8 mouse cellular contexts compared by ENCODE assay signal in genomic region chr14:46941896-46942812, GRCm38 (mm10). TPM values are rescaled to one million over a fixed set of nuclear protein-coding genes. Genes with fewer than 3 reads are reported as not detected.
DNase-seq lines count a peak whose midpoint lies in the region; ATAC-seq and TF ChIP-seq lines count a peak whose summit lies in the region.

No protein-coding gene starts in this region.

- WGBS in midbrain, embryonic 16.5 days = 54% methylated on average over 23 of the region's 23 CpGs

- H3K9me3 ChIP-seq in MEL (replicated peaks; ENCODE audit: insufficient read depth, low read length) = no peaks in the 10 kb centered on the region
- no peaks in the 10 kb centered on the region for H3K9me3 ChIP-seq in midbrain, embryonic 16.5 days (replicated peaks; ENCODE audit: control insufficient read depth, low read length, poor library complexity, severe bottlenecking)

- peak; percentile 87 for ATAC-seq in midbrain, embryonic 16.5 days
- no peak for ATAC-seq in erythroid progenitor cell, adult 5-6 weeks (replicated peaks; ENCODE audit: low FRiP score, poor library complexity, severe bottlenecking)

- no peak overlapping the region for H3K4me3 ChIP-seq in MEL (ENCODE audit: control insufficient read depth in 1 of 2, insufficient read depth in 1 of 2, low read depth in 2 of 2, low read length in 2 of 2)
- H3K4me3 ChIP-seq in midbrain, embryonic 16.5 days (ENCODE audit: low read depth, low read length) = no peak overlapping the region

- intact Hi-C loops in gastrocnemius, postnatal 36 days (cut with DNase I) = no loop called here
- intact Hi-C loops in left cerebral cortex, postnatal 10 days (cut with DNase I) = no loop called here

- TF ChIP-seq POLR2A in MEL (IDR thresholded peaks at IDR 0.05; ENCODE audit: control insufficient read depth in 1 of 2, insufficient read depth in 1 of 2, low read depth in 1 of 2, low read length in 2 of 2, poor library complexity in 1 of 2) = no peak

- no peak for TF ChIP-seq RAD21 in MEL (IDR thresholded peaks at IDR 0.05; ENCODE audit: low read depth, low read length)

- no peak overlapping the region for H3K27ac ChIP-seq in MEL (ENCODE audit: control insufficient read depth, low read depth, low read length)
- H3K27ac ChIP-seq in midbrain, embryonic 16.5 days (ENCODE audit: low read length) = peak overlapping the region; percentile 57; the same call in 1 of the 2 replicates

- H3K4me2 ChIP-seq in midbrain, embryonic 16.5 days (ENCODE audit: low read length) = peak overlapping the region; percentile 39

- no peaks in the 10 kb centered on the region for H3K27me3 ChIP-seq in MEL (ENCODE audit: control insufficient read depth in 1 of 2, insufficient read depth in 2 of 2, low read length in 2 of 2)
- H3K27me3 ChIP-seq in midbrain, embryonic 16.5 days (ENCODE audit: control insufficient read depth, insufficient read depth, low read depth, low read length) = no peaks in the 10 kb centered on the region

- peak in 1 of 3 experiments; percentile 11; a peak in 1 of 6 replicates for TF ChIP-seq CTCF in MEL (IDR thresholded peaks at IDR 0.05 in 2 of 3, conservative IDR thresholded peaks at IDR 0.05 in 1 of 3; ENCODE audit: control insufficient read depth in 1 of 3, insufficient read depth in 1 of 3, low read depth in 2 of 3, low read length in 3 of 3, poor library complexity in 1 of 3, severe bottlenecking in 1 of 3)

- no peaks in the 10 kb centered on the region for H3K4me1 ChIP-seq in MEL (ENCODE audit: control insufficient read depth in 1 of 2, insufficient read depth in 2 of 2, low read length in 2 of 2)
- H3K4me1 ChIP-seq in midbrain, embryonic 16.5 days (ENCODE audit: control insufficient read depth, insufficient read depth, low read length) = peaks cover 14% of the 10 kb centered on the region

- H3K79me2 ChIP-seq in MEL (ENCODE audit: control insufficient read depth, insufficient read depth, low read length, poor library complexity) = no peaks in the 10 kb centered on the region

- TF ChIP-seq EP300 in MEL (IDR thresholded peaks at IDR 0.05; ENCODE audit: low read depth in 1 of 2, low read length in 2 of 2) = no peak

- DNase-seq in MEL (ENCODE audit: low read depth, low spot score) = peak; percentile 7
- DNase-seq in embryo, embryonic 11 days = peak; percentile 80
- DNase-seq in gastrocnemius, postnatal 36 days = peak; percentile 38 to 47
- peak; percentile 73 for DNase-seq in hindlimb bud, embryonic 11.5 days (ENCODE audit: extremely low spot score, low read depth, low spot score)
- DNase-seq in left cerebral cortex, postnatal 10 days (ENCODE audit: extremely low spot score in 1 of 2, low spot score in 2 of 2) = peak; percentile 81 to 84
- DNase-seq in yolk sac, embryonic 10.5 days (ENCODE audit: low spot score) = peak; percentile 37

- H3K9ac ChIP-seq in MEL (ENCODE audit: control insufficient read depth, low read depth, low read length, poor library complexity, severe bottlenecking) = no peak overlapping the region
- no peak overlapping the region for H3K9ac ChIP-seq in midbrain, embryonic 16.5 days (ENCODE audit: low read depth, low read length)

- no peaks in the 10 kb centered on the region for H3K36me3 ChIP-seq in MEL (ENCODE audit: control insufficient read depth in 1 of 2, insufficient read depth in 2 of 2, low read length in 2 of 2)
- H3K36me3 ChIP-seq in midbrain, embryonic 16.5 days (ENCODE audit: control insufficient read depth, insufficient read depth, low read length) = no peaks in the 10 kb centered on the region

TF ChIP-seq in MEL, 35 proteins besides CTCF, POLR2A, EP300 and RAD21:
- TF ChIP-seq SMC3 (IDR thresholded peaks at IDR 0.05; ENCODE audit: low read depth, low read length) (no peak), GATA1 (IDR thresholded peaks at IDR 0.05; ENCODE audit: low read depth, low read length) (no peak), HCFC1 (IDR thresholded peaks at IDR 0.05; ENCODE audit: low read depth, low read length) (no peak), USF2 (IDR thresholded peaks at IDR 0.05; ENCODE audit: borderline replicate concordance in 1 of 2, insufficient read depth in 1 of 2, low read depth in 1 of 2, low read length in 2 of 2) (no peak), TBP (IDR thresholded peaks at IDR 0.05; ENCODE audit: low read depth, low read length) (no peak), UBTF (IDR thresholded peaks at IDR 0.05; ENCODE audit: borderline replicate concordance, insufficient read depth, low read depth, low read length) (no peak), MXI1 (IDR thresholded peaks at IDR 0.05; ENCODE audit: low read depth, low read length) (no peak), KAT2A (conservative IDR thresholded peaks at IDR 0.05; ENCODE audit: low read depth, low read length) (no peak), ZMIZ1 (IDR thresholded peaks at IDR 0.05; ENCODE audit: low read depth, low read length) (no peak), POLR2AphosphoS5 (IDR thresholded peaks at IDR 0.05; ENCODE audit: borderline replicate concordance, low read depth, low read length) (no peak), ELF1 (IDR thresholded peaks at IDR 0.05; ENCODE audit: low read depth, low read length) (no peak), JUND (IDR thresholded peaks at IDR 0.05; ENCODE audit: low read depth, low read length) (no peak), SIN3A (IDR thresholded peaks at IDR 0.05; ENCODE audit: low read length) (no peak), CHD1 (IDR thresholded peaks at IDR 0.05; ENCODE audit: low read depth, low read length) (no peak), POLR2AphosphoS2 (IDR thresholded peaks at IDR 0.05; ENCODE audit: low read length) (no peak), MYC (IDR thresholded peaks at IDR 0.05; ENCODE audit: low read depth, low read length) (no peak), NELFE (IDR thresholded peaks at IDR 0.05; ENCODE audit: low read depth, low read length) (no peak), ETS1 (IDR thresholded peaks at IDR 0.05; ENCODE audit: low read depth, low read length) (no peak)

RNA-seq across cellular contexts. Expression of gene Samd4, which starts 59.5 kb away (rescaled TPM):
- 0.04 and 0.10 TPM in 2 replicates for total RNA-seq in MEL (2012; rRNA removed)
- under 1 TPM in 1 of 2 experiments, not detected in 1; 0.08 TPM for polyA plus RNA-seq in MEL (2012; ENCODE audit: insufficient read depth in 1 of 2, insufficient read length in 2 of 2, low read depth in 1 of 2, low replicate concordance in 2 of 2, missing spikeins in 1 of 2)
- total RNA-seq in gastrocnemius, postnatal 36 days (2021) = 10 to 100 TPM; 37.4 to 45.7 TPM
- total RNA-seq in left cerebral cortex, postnatal 10 days (2021) = 10 to 100 TPM; 20.5 to 22.8 TPM
- polyA plus RNA-seq in midbrain, embryonic 16.5 days (2015; fragmentation: Nextera tagmentation; extraction: Ambion mirVana) = 4.5 and 5.0 TPM in 2 replicates
- total RNA-seq in erythroid progenitor cell, adult 5-6 weeks (2015; ENCODE audit: low replicate concordance) = 2.9 and 3.8 TPM in 2 replicates
- 0.45 and 2.2 TPM in 2 replicates for total RNA-seq in erythroid progenitor cell, adult 5-6 weeks (2017; ENCODE audit: low replicate concordance)

Comparison
In these comparisons a context has a peak if more than half of its experiments do, and no peak if none do; other contexts are left out.
1. DNase-seq: peak in every context shown above with its lines; median percentile 82 in left cerebral cortex, postnatal 10 days; 80 in embryo, embryonic 11 days; 73 in hindlimb bud, embryonic 11.5 days; 42 in gastrocnemius, postnatal 36 days; 37 in yolk sac, embryonic 10.5 days; 7 in MEL.
2. RNA of gene Samd4, which starts 59.5 kb away (total RNA-seq): 37.4 to 45.7 TPM in gastrocnemius, postnatal 36 days and 20.5 to 22.8 TPM in left cerebral cortex, postnatal 10 days; 0.45 to 3.8 TPM in erythroid progenitor cell, adult 5-6 weeks and 0.04 to 0.10 TPM in MEL; every median in the first group is over 4 times any median in the second.